Mouse (Mus musculus): ENCODE data around the gene Retnla.
"Not testable (repeated sequence)": the region's sequence is repeated elsewhere in the genome, so short reads cannot be mapped to it uniquely, and the experiment has no call there.

Gene Retnla

DNA sequence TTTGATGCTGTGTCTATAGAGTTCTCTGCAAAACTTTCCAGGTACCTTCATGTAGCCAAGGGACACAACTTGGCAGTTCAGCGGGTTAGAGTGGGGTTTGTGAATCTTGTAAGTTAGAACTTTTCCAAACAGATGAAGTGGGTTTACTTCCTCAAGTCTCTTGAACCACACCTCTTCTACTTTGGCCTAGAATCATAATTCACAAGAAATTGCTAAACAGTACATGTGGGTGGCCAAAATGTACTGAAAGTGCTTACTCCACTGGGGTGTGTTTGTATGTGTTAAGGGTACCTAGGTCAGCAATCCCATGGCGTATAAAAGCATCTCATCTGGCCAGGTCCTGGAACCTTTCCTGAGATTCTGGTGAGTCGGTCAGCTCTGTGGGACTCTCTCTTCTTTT is at the start of gene Retnla:
TSS of gene Retnla (plus strand) at position 286 of the 400 bp plus-strand sequence.
- DNase-seq (ENCODE audit: low read depth, low spot score) = no peak

- no peak for DNase-seq (ENCODE audit: low read depth, low spot score)
Measured at GRCm38 (mm10) chr16:48798285-48798684, 44.1 kb upstream of the Retnla start.

- DNase-seq (ENCODE audit: low read depth, low spot score) = no peak
Measured at GRCm38 (mm10) chr16:48799470-48799869, 42.9 kb upstream of the Retnla start.

DNA sequence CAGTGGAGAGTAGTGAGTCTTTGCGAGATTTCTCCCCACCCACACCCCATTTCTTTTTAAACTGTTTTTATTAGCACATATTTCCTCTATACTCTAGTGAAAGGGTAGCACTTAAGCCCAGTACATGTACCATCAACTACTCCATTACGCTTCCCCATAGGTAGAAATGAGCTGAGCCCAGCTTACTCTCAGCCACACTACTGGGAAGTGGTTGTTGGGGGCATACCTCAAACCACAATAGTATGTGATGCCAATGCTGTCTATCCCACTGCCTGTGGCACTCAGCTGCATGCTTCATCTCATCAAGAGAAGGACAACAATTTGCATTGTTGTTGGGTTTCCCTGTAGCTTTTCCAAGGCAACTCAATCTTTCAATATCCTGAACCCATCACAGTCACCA is 41.4 kb upstream of the Retnla start:
- DNase-seq (ENCODE audit: low read depth, low spot score) = no peak

DNA sequence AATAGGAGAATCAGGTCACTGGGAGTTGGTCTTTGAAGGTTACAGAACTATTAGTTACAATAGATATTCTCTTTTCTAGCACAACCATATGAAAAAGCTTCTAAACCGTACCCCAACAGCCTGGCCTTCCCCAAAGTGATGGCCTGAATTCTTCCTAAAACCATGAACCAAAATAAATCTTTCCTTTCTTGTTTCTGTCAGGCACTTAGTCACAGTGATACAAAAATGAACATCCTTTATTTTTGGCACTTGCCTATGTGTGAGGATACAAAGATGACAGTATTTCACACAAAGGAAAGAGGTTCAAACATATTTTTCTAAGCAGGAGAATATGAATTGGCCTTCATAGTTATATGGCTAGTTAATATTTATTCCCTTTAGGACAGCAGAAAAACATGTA is 36.9 kb upstream of the Retnla start:
- DNase-seq (ENCODE audit: low read depth, low spot score) = no peak

- DNase-seq (ENCODE audit: low read depth, low spot score) = no peak
Measured at GRCm38 (mm10) chr16:48806521-48806920, 35.8 kb upstream of the Retnla start.

DNA sequence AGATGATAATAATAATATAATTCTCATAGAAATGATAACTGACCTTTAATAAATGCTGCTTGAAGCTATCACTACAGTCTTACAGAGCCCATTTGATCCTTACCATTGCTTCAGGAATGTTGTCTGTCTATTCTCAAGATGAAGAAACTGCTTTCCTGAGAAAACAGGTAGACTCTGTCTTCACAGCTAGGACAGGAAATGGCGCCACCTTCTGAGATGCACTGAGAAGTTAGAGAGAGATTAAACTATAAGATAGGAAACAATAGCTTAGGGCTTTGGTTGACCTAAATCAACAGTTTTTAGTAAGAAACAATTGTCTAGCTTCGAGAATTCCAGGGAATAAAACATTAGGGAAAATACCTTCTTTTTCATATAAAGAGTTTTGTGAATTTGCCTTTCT is 33.0 kb upstream of the Retnla start:
- no peak for DNase-seq (ENCODE audit: low read depth, low spot score)

GRCm38 (mm10) chr16:48811881-48812436 is 30.4 kb upstream of the Retnla start:
- no peak for DNase-seq (ENCODE audit: low read depth, low spot score)

DNA sequence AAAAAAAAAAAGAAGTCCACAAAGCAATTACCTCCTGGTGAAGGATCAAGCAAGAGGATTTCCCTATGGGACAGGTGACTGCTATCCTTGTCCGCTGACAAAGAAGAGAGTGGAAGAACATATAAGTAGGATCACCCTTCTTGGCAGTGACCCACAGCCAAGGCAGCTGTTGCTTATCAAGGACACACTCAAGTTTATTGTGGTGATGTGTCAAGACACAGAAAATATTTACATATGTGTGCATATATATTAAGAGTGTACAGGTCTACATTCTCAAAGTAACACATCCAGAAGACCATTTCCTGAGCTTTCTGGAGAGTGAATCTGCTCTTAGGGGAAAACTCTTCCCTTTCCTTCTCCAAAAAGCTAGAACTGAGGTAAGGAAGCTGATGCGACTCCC is 25.7 kb upstream of the Retnla start, which contains the start of gene Retnlb:
TSS of gene Retnlb (plus strand) at position 162 of the 400 bp plus-strand sequence.
- no peak for DNase-seq (ENCODE audit: low read depth, low spot score)

DNA sequence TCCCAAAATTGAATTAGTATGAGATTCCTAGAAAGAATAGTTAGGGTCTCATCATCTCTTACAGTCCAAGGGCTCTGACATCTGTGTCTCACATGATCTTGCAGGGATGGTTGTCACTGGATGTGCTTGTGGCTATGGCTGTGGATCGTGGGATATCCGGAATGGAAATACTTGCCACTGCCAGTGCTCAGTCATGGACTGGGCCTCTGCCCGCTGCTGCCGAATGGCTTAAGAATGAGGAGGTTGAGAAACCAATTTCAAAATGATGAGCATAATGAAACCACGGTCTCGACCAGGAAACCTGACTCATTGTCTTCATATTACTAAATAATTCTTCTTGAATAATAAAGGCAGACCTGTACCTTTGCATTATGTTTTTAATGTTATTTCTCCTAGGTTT is 23.8 kb upstream of the Retnla start:
- DNase-seq (ENCODE audit: low read depth, low spot score) = no peak

- no peak for DNase-seq (ENCODE audit: low read depth, low spot score)
Measured at GRCm38 (mm10) chr16:48826474-48826873, 15.9 kb upstream of the Retnla start.

- DNase-seq (ENCODE audit: low read depth, low spot score) = no peak
Measured at GRCm38 (mm10) chr16:48827625-48828024, 14.7 kb upstream of the Retnla start.

GRCm38 (mm10) chr16:48829060-48829459 is 13.3 kb upstream of the Retnla start:
- no peak for DNase-seq (ENCODE audit: low read depth, low spot score)

GRCm38 (mm10) chr16:48832055-48832454 is 10.3 kb upstream of the Retnla start:
- no peak for DNase-seq (ENCODE audit: low read depth, low spot score)

GRCm38 (mm10) chr16:48833626-48834025 is 8.7 kb upstream of the Retnla start:
- not testable (repeated sequence) for DNase-seq (ENCODE audit: low read depth, low spot score)

GRCm38 (mm10) chr16:48843671-48844386 is 1.5 kb downstream of the Retnla start:
- DNase-seq (ENCODE audit: low read depth, low spot score) = no peak

DNA sequence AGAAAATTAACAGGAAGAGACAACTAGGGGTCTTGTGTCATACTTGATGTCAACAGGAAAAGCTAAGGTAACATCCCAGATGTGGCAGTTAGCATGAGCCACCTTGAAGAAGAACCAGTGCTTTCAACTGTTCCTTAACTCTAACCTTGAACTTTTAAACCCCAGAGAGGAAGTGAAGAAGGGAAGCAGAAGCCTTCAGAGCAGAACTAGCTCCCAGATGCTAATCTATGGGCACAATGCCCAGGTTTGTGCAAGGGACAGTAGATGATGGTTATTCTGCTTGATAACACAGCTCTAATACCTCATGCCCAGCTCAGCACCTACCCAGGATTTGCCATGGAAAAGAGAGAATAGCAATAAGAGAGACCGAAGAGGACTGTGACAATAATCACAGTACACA is 22.7 kb downstream of the Retnla start:
- DNase-seq (ENCODE audit: low read depth, low spot score) = not testable (repeated sequence)

- no peak for DNase-seq (ENCODE audit: low read depth, low spot score)
Measured at GRCm38 (mm10) chr16:48867690-48868089, 25.3 kb downstream of the Retnla start.

- no peak for DNase-seq (ENCODE audit: low read depth, low spot score)
Measured at GRCm38 (mm10) chr16:48868663-48869062, 26.3 kb downstream of the Retnla start.

GRCm38 (mm10) chr16:48869671-48870070 is 27.3 kb downstream of the Retnla start:
- DNase-seq (ENCODE audit: low read depth, low spot score) = no peak

GRCm38 (mm10) chr16:48871754-48872153 is 29.4 kb downstream of the Retnla start:
- DNase-seq (ENCODE audit: low read depth, low spot score) = no peak

- DNase-seq (ENCODE audit: low read depth, low spot score) = no peak
Measured at GRCm38 (mm10) chr16:48872321-48872720, 30.0 kb downstream of the Retnla start, which contains the start of gene Retnlg. TSS of gene Retnlg (plus strand) at chr16:48872621.

GRCm38 (mm10) chr16:48890733-48891132 is 48.4 kb downstream of the Retnla start:
- DNase-seq (ENCODE audit: low read depth, low spot score) = no peak

Measured in retina, postnatal 7 days (tissue).